Mouse (Mus musculus): Measurements from ENCODE around the gene Olfr982.

The Olfr982 gene

GRCm38 (mm10) chr9:40073529-40073928, at the start of gene Olfr982:
Gene Olfr982, plus strand, starts transcription at chr9:40073829.
- no peak for DNase-seq (ENCODE audit: low spot score)

GRCm38 (mm10) chr9:40050138-40050537, 23.5 kb upstream of the Olfr982 start:
- DNase-seq (ENCODE audit: low spot score): no peak

GRCm38 (mm10) chr9:40093495-40093894, 19.9 kb downstream of the Olfr982 start, which contains the start of gene Olfr983:
Gene Olfr983, minus strand, starts transcription at chr9:40093595.
- DNase-seq (ENCODE audit: low spot score): no peak

GRCm38 (mm10) chr9:40094769-40095168, 21.1 kb downstream of the Olfr982 start:
- no peak for DNase-seq (ENCODE audit: low spot score)

GRCm38 (mm10) chr9:40114106-40114505, 40.5 kb downstream of the Olfr982 start, which contains the start of gene Olfr984:
Gene Olfr984, minus strand, starts transcription at chr9:40114206.
- no peak for DNase-seq (ENCODE audit: low spot score)

GRCm38 (mm10) chr9:40116645-40117286, 43.1 kb downstream of the Olfr982 start:
- DNase-seq (ENCODE audit: low spot score): no peak

GRCm38 (mm10) chr9:40117287-40117659, 43.6 kb downstream of the Olfr982 start:
- DNase-seq (ENCODE audit: low spot score): no peak

Measured in layer of hippocampus, adult 9-10 months (tissue).